Mouse (Mus musculus): ENCODE measurements at regions not wholly inside any gene's neighbourhood (a gene's known extent, or its start where the extent isn't known, plus 50 kb on each side); places are given as distances from the start of the nearest gene placed in this dataset.

DNA sequence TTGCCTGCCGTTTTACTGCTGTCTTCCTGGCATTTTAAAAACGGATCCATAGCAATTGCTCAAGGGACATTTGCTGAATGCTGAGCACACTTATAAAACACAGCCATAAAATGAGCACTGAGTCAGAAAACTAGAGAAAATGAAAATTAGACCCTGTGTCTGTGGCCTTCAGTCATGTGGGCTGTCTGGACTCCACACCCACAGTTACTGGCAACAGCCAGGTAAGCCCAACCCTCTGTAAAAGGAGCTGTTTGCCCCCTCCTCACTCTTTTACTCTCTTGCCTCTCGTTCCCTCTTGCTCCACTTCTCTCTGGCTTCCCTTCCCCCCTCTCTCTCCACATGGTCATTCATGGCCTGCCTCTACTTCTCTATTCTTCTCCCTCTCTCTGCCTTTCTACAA is 2169.9 kb downstream of the 9330182O14Rik start:
- DNase-seq (ENCODE audit: low spot score in 2 of 2) = no peak

DNA sequence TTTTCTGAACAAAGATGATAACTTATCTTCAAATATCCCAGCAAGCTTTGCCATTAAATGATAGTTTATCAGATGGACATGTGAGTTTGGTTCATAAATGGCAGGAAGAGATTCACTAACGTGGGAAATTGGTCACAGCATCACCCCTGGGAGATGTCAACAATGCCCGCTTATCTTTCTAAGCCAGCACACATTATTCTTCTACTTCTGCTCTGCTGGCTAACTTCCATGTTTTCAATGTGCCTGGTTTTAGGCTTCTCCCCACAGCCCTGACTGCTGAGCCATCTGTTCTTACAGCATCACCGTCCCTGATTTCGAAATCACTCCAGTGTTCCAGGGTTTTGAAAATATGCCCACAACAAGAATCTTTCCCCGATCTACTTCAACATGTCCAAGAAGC is 2175.4 kb downstream of the 9330182O14Rik start:
- DNase-seq (ENCODE audit: low spot score in 2 of 2) = peak in 1 of 2 experiments; percentile 16

DNA sequence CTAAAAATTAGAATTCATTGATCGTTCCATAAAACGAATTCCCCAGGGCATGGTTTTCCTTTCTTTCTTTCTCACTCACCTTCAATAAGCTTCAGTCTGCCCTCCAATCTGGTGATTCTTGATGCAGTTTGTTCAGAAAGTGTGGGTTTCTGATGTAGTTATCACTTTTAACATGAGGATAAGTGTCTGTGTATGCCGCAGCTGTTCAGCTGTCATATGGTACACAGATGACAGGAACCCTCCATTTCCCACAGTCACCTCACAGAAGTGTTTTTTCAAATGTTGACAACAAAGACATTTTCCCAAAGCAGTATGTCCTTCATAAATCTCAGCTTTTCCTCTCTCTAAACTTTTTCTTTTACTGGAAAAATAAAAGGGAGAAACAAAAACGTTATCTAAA is 2177.0 kb downstream of the 9330182O14Rik start:
- DNase-seq (ENCODE audit: low spot score in 2 of 2) = no peak

DNA sequence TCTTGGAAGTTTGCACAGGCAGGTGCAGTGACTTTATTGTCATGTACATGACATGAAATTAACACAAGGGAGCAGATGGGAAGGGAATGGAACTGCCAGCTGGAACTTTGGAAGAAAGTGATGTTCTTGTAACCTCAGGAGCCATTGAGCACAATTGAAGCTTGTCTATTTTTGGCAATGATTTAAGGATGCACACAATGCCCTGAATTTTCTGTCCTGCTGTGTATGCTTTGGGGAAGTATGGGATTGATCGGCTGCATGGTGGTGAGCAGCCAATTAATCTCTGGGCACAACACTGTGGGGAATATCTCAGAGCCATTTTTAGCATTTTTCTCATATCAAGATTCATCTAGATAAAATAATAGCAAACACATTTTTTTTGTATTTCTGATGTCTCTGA is 2186.2 kb downstream of the 9330182O14Rik start:
- DNase-seq (ENCODE audit: low spot score in 2 of 2) = no peak

DNA sequence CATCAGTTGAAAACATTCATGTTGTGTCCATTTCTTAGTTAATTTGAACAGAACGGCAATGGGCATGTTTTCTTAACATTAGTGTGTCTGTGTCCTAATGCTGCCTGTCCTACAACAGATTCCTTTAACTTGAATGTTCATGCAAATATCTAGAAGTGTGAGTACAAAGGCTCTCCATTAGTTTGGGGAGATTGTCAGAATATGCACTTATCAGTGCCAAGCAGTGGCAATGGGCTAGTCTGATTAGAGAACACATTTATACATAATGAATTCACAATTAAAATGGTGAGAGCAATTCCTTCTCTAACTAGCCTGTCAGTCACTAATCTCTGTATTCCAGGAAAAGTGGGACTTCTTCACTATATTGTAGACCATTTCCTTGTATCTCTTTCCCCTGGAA is 2188.8 kb downstream of the 9330182O14Rik start:
- DNase-seq (ENCODE audit: low spot score in 2 of 2) = no peak

DNA sequence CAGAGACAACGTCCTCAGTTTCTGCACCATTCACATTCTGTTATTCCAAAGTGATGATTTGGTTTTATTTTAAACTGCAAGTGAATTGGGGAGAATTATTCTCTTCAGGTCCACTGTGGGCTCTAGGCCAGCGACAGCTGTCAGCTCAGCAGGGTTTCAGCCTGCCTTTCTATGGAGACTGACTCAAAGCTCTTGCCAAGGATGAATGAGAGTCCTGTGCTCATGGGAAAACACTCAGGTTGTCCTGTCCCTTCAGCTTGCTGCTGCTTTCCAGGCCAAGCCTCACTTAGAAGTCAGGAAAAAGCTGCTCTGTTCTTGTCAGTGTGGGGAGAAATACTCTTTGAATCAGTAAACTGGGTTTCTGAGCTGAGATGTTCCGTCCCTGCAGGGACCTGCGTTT is 2191.1 kb downstream of the 9330182O14Rik start:
- no peak for DNase-seq (ENCODE audit: low spot score in 2 of 2)

DNA sequence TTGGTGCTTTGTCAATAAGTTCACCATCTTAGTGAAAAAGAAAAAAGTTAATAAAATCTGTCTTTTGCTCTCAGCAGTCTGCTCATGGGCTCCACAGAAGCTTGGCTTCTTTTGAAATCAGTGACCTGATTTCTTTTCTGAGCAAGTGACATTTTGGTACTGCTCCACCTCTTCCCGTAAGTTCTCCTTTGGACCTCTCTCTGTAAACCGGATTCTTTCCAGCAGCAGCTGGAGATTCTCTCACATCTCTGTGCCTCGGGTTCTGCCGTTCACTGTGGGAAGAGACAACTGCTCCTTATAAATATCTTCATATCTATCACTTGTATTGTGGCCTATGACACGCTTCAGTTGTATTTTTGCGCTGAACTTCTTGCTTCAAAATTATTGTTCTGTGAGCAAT is 2194.4 kb downstream of the 9330182O14Rik start:
- DNase-seq (ENCODE audit: low spot score in 2 of 2) = no peak

DNA sequence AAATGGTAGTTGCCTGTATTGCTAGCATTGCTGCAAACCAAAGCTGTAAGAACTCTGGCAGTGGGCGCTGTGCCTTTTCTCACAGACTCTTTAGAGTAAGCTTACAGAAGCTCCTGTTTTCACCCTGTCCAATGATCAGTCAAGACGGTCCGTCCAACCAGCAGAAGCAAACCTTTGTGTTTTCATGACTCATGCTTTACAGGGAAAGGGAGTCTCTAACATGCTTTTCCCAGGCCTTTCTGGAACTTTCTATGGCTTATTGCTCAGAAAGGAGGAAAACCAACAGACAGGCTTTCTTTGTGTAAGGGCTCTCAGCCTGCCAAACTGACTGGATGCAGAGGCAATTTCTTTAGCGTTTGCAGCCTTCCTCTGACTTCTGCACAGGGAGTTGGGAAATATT is 2195.6 kb downstream of the 9330182O14Rik start:
- DNase-seq (ENCODE audit: low spot score in 2 of 2) = peak in 1 of 2 experiments; percentile 9

DNA sequence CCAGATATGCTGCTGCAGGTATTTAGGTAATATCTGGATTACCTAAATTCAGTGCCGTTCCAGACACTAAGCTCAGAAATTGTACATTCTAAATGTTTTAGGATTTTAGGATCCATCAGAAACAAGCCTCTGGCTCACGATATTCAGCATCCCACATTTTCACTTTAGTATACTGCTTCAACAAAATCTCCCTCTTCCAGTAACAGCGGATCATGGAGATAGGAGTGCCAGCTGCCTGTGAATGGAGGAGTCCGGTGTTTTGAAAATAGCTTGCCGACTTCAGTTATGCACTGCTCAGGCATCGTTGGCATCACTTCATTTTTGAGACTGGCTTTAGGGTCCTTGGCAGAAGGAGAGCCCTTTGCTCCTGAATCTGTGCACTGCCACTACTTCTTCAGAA is 2199.5 kb downstream of the 9330182O14Rik start:
- no peak for DNase-seq (ENCODE audit: low spot score in 2 of 2)

DNA sequence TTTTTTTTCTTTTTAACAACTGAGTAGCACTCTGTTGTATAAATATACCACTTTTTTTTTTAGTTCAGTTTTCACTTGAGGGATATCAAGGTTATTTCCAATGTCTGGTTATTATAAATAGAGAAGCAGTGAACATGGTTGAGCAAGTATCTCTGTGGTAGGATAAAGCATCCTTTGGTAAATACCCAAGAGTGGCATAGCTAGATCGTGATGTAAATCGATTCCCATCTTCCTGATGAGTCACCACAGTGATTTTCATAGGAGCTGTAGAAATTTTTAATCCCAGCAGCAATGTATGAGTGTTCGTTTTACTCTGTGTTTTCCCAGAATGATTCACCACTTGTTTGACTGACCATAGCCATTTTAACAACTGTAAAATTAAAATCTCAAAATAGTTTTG is 2212.0 kb downstream of the 9330182O14Rik start:
- DNase-seq (ENCODE audit: low spot score in 2 of 2) = no peak

DNA sequence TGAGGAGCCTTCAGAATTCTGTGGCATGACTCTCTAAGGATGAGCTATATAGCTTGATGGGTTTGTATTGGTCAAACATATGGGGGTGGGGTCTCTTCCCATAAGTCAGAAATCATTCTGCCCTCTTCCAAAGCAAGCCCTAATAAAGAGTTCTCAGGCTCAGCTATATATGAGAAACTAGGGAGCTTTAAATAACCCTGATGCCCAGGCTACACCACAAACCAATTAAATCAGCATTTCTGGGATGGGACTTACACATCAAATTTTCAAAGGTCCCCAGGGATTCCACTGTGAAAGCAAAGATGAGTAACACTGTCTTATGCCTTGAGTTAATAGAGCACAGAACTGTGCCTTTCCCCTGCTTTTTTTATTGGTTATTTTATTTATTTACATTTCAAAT is 2227.7 kb downstream of the 9330182O14Rik start:
- no peak for DNase-seq (ENCODE audit: low spot score in 2 of 2)

DNA sequence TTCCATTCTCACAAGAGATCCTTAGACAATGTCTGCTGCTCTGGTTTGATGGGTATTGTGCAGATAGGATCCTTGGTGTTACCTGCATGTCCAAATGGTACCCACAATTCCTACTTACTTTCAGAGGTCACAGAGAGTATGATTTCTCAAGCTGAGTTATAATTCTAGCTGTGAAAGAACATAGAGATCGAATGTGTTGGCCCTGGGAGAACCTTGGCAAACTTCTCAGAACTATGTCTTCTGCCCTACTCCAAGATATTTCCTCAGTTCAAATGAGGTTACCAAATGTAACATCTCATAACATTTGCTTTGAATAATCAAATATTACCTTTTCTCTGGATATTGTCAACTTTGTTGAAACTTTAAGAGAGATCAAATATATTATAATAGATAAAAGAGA is 2230.8 kb downstream of the 9330182O14Rik start:
- no peak for DNase-seq (ENCODE audit: low spot score in 2 of 2)

DNA sequence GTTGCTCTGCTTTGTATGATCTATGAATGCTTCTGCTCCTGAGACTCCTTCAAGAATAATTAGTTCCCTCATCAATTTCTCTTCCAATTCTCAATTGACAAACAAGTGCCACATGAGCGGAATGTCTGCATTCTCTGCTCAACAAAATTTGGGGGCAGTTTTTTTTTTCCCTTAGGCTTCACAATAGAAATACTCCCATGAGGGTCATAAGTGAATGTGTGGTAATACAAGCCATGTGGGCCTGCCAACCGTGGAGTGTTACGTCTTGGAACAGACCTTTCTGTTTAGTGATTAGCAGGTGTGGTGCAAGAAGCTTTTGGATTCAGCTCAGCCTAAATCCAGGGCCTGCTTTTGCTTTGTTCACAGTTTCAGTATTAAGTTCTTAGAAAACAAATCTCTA is 2232.6 kb downstream of the 9330182O14Rik start:
- peak in 1 of 2 experiments; percentile 24 for DNase-seq (ENCODE audit: low spot score in 2 of 2)

DNA sequence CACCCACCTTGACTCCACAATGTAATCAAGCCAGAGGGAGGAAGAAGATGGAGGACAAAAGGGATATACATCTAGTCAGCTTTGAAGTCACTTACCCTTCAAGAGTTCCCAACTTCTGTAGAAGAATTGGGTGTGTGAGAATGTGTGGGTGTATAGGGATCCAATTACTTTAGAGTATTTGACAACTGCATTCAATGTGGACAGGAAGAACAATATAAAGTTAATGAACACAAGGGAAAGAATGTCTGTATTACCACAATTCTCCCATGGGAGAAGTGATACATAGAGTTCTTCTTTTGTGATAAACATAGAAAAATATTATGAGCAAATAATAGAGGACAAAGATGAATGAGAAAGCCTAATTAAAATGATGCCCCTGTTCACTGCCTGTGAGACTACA is 2235.4 kb downstream of the 9330182O14Rik start:
- no peak for DNase-seq (ENCODE audit: low spot score in 2 of 2)

DNA sequence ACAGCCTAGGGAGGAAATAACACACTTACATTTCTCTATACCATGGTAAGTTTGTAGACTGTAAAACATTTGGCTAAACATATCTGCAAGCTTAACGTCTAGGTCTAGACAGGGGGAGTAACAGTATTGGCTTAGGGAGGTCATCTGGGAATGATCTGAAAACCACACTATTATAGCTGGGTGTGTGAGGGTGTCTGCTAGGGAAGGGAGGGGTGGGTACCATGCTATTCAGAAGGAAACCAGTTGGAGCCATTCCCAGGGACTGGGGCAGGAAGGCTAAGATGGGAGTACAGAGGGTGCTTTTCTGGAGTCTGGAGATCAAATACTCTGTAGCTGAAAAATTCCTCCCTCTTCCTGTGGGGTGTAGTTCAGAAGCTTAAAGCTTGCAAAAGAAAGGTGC is 2235.9 kb downstream of the 9330182O14Rik start:
- no peak for DNase-seq (ENCODE audit: low spot score in 2 of 2)

DNA sequence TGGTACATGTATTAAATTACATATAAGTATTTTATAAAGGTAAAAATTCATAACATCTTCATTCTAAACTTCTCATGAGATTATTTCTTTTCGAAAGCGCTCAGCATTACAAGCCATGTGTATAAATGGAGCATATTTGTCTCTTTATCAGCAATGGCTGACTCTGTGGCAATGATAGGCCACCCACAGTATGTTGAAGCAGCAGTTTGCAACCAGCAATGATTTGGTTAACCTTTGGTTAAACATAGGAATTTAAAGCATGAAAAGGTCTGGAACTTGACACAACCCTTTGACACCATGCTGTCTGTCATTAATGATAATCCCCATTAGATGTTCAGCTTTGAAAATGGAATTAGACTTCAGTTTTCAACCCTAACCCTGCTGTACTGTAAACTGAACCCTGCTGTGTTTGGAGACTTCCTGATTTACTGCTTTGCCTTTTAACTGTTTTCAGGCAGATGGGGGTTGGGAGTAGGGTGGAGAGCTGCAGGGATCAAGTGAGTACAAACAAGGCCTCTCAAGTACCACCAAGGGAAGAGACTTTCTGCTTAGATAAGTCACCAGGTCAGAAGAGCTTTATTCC is 2238.6 kb downstream of the 9330182O14Rik start:
- DNase-seq (ENCODE audit: low spot score in 2 of 2) = no peak

Measured in urinary bladder, postnatal 36 days (tissue).